Mouse (Mus musculus): Measurements from ENCODE around the gene Gm21679.
"Not testable (repeated sequence)": the region's sequence is repeated elsewhere in the genome, so short reads cannot be mapped to it uniquely, and the experiment has no call there.

Gm21679 gene

DNA sequence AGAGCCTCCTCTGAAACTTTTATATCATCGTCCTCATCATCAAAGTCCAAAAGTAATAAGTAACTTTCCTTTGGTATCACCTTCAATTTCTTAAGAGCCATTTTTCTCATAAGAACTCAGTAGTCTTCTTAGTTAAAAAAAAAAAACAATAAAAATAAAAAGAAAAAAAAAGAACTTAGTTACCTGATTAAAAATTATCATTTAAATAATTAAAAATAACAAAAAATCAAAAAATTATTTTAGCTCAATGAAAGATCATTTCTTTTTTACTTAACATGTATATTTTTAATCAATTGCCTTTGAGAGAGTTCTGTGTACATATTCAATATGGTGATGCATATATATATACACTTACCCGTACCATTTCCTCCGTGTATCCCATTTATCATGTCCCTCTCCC, at the start of gene Gm21679:
Gene Gm21679 (minus strand): TSS at position 101 of the 400 bp plus-strand sequence.
- ATAC-seq (ENCODE audit: low TSS enrichment): not testable (repeated sequence)
